Mouse (Mus musculus): ENCODE data around the gene Vrk3.
A peak's percentile ranks its signal among the peaks of the same experiment; 100 is the strongest.

The Vrk3 gene

GRCm38 (mm10) chr7:44760366-44760765 is 12.2 kb downstream of the Vrk3 start:
- DNase-seq (ENCODE audit: low read depth, low spot score) = no peak

- no peak for DNase-seq (ENCODE audit: low read depth, low spot score)
These were observed 19.9 kb downstream of the Vrk3 start for GRCm38 (mm10) chr7:44768129-44768528.

DNA sequence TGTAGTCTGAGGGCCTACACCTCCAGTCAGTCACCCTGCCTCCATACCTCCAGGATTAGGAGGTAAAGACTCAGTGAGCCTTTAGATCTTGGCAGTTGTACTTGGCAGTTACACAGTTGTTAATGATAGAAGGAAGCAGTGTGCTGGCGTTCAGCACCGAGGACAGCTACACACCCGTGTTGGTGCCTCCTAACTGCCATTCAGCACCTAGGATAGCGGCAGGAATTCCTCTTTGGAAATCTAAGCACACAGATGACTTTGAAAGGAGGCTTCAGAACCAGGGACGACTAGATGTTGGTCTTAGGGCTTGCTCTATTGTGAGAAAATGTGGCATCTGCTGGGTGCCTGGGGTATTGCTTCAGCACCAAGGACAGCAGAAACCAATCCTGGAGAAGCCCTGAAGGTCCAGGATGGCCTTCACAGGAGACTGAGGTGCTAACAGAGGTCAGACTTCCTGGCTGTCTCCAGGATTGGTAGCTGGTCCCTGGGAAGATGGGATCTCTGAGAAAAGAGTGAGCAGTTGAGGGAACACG is 21.9 kb downstream of the Vrk3 start:
- peak; percentile 55 for DNase-seq (ENCODE audit: low read depth, low spot score)

- no peak for DNase-seq (ENCODE audit: low read depth, low spot score)
These were observed 24.5 kb downstream of the Vrk3 start for GRCm38 (mm10) chr7:44772591-44773204.

DNA sequence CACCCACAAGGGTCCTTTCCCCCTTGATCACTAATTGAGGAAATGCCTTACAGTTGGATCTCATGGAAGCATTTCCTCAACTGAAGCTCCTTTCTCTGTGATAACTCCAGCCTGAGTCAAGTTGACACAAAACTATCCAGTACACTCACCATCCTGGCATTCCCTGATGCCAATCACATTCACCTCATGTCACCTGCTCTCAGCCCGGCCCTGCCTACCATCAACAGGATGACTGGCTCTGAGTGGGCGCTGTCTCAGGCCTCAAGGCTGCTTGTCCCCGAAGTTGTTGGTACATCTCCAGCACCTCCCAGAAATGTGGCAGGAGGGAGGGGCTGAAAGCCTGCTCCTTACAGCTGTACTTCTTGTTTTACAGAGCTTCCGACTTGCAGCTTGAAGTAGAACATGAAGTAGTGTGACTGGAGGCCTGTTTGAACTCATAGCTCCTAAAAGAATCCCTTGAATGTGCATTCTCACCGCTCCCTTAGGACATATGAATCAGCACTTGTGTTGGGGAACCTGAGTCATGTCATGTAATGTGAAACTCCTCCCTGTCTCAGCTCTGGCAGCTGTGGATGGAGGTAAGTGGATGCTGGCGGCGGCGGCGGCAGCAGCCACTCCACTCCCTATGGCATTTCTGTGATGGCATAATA is 28.8 kb downstream of the Vrk3 start:
- DNase-seq (ENCODE audit: low read depth, low spot score) = no peak

DNA sequence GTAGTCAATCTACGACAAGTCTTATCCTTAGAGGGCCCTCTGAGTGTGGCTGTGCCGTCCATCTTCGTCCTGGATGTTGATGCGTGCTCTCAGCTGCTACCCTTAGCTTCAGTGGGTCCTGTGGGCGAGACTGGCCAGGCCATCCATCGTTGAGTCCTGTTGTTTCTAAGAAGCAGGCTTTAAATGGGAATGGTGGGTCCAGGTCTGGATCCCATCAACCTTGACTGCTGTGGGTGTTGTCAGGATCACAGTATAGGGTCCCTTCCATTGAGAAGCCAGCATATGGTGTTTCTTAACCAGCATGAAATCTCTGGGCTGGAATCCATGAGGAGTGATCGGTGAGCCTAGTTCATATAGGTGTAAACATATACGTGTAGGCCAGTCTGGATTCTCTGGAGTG is 31.9 kb downstream of the Vrk3 start:
- no peak for DNase-seq (ENCODE audit: low read depth, low spot score)

DNA sequence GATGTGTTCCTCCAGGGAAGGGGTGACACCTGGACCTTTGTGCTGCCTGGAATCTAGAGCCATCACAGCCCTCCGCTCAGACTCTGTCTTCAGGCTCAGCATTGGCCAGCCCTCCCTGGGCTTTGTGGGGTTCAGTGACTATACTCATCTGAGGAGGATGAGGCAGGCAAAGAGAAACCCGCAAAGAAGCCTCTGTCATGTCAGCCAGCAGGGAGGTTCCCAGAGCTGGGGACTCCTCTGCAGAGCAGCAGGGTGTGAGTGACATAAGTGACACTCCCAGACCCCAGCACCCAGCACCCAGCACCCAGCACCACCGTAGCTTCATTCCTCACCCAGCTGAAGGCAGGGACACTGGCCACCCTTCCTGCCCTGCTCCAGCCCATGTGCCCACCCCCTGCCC is 41.3 kb downstream of the Vrk3 start:
- no peak for DNase-seq (ENCODE audit: low read depth, low spot score)

DNA sequence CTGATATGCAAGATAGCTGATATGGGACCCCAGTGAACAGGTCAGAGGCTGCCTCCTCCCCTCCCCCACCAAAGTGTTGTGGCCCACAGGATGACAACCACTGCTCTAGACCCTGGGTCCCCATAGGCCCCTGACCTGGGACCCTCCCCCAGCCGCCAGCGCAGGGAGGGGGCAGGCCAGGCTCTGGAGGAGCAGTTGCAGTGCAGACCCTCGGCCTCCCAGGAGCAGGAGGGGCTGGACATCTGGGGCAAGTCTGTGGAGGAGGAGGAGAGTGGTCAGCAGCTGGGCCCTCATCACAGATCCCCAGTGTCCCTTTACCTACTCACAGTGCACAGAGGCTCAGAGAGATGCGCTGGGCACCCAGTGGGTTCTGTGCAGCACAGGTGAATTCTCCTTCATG is 41.9 kb downstream of the Vrk3 start:
- no peak for DNase-seq (ENCODE audit: low read depth, low spot score)

DNA sequence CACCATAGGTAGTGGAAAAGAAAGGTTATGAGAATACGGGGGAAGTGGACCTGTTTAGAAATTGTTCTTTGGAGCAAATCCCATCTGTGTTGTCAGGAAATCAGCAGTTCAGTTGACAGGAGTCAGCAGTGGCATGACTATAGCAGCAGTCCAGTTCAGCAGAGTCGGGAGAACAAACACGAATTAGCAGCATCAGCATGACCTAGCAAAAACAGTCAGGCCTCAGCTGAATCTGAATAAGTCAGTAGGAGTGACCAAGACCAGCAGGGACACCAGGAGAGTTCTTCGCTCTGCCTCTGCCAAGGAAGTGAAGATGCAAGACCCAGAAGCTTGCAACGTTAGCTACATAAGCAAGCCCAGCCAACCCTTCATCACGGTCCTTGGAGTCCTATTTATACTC is 44.6 kb downstream of the Vrk3 start:
- no peak for DNase-seq (ENCODE audit: low read depth, low spot score)

- no peak for DNase-seq (ENCODE audit: low read depth, low spot score)
These were observed 60.7 kb downstream of the Vrk3 start for GRCm38 (mm10) chr7:44808927-44809326.

DNA sequence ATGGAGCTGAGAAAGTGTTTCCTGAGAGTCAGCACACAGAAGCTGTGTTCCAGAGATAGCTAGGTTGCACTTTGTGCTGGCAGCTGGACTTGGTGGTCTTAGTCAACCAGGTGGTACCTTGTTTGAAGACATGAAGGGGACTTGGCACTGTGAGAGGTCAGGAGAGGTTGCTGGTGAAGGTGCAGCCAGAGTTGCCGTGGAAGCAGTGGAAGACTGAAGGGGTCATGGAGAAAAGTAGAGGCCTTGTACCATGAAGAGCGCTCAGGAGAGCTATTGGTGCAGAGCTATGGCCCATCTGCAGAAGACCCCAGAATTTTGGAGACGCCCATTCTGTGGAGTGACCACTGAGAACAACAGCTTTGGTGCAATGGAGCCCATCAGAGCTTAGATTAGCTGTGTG is 61.3 kb downstream of the Vrk3 start:
- no peak for DNase-seq (ENCODE audit: low read depth, low spot score)

DNA sequence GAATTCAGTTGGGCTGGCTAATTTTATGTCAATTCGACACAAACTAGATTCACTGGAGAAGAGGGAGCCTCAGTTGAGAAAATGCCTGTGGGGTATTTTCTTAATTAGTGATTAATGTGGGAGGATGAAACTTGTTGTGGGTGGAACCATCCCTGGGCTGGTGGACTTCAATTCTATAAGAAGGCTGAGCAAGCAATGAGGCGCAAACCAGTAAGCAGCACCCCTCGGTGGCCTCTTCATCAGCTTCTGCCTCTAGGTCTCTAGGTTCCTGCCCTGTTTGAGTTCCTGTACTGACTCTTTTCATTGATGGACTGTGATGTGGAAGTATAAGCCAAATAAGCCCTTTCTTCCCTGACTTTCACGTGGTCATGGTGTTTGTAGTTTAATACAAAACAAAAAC is 62.2 kb downstream of the Vrk3 start:
- no peak for DNase-seq (ENCODE audit: low read depth, low spot score)

GRCm38 (mm10) chr7:44810819-44811557 is 62.8 kb downstream of the Vrk3 start:
- DNase-seq (ENCODE audit: low read depth, low spot score) = no peak

- DNase-seq (ENCODE audit: low read depth, low spot score) = no peak
These were observed 64.6 kb downstream of the Vrk3 start for GRCm38 (mm10) chr7:44812651-44813325.

- DNase-seq (ENCODE audit: low read depth, low spot score) = no peak
These were observed 65.8 kb downstream of the Vrk3 start for GRCm38 (mm10) chr7:44813985-44814384.

GRCm38 (mm10) chr7:44814423-44814822 is 66.2 kb downstream of the Vrk3 start:
- DNase-seq (ENCODE audit: low read depth, low spot score) = no peak

GRCm38 (mm10) chr7:44814952-44815553 is 66.8 kb downstream of the Vrk3 start:
- no peak for DNase-seq (ENCODE audit: low read depth, low spot score)

- peak; percentile 98 for DNase-seq (ENCODE audit: low read depth, low spot score)
These were observed 67.7 kb downstream of the Vrk3 start, which contains the start of the genes Nup62 and Il4i1 for GRCm38 (mm10) chr7:44815721-44816469. TSS of gene Nup62 (plus strand) at chr7:44816088. TSS of gene Il4i1 (plus strand) at chr7:44816387.

DNA sequence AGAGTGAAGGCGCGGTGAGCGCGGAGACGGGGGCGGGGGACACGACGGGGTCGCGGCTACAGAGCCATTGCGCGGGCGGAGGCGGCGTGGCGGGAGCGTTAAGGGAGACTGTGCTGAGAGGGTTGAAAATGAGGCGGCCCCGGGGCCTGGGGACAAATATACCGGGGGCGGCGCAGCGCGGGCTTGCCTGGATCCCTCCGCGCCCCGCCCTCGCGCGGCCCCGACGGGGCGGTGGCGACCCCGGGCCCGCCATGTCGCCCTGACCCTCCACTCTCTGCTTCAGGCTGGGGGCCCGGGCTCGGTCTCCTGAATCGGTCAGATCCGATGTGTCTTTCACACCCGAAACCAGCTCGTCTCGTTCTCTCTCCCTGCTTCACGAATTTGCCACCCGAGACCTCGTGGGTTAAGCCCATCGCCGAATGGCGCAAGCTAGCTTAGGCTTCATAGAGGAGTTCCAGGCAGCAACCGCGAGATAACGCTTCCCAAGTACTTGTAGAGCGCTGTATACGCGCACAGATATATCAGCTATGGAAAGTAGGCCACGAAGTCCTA is 68.3 kb downstream of the Vrk3 start, which contains the start of gene Atf5:
TSS of gene Atf5 (minus strand) at position 189 of the 552 bp plus-strand sequence.
- DNase-seq (ENCODE audit: low read depth, low spot score) = no peak

GRCm38 (mm10) chr7:44817441-44817840 is 69.2 kb downstream of the Vrk3 start:
- DNase-seq (ENCODE audit: low read depth, low spot score) = no peak

Measured in WW6 (cell line).